Mouse (Mus musculus): Measurements from ENCODE around the gene Hcn3. TPM values are rescaled to one million over a fixed set of nuclear protein-coding genes. Genes with fewer than 3 reads are reported as not detected.

Hcn3 gene
- 2.2 and 4.7 TPM in 2 replicates for polyA plus RNA-seq (2011; ENCODE audit: insufficient read depth, insufficient read length, low read depth, missing spikeins)

DNA sequence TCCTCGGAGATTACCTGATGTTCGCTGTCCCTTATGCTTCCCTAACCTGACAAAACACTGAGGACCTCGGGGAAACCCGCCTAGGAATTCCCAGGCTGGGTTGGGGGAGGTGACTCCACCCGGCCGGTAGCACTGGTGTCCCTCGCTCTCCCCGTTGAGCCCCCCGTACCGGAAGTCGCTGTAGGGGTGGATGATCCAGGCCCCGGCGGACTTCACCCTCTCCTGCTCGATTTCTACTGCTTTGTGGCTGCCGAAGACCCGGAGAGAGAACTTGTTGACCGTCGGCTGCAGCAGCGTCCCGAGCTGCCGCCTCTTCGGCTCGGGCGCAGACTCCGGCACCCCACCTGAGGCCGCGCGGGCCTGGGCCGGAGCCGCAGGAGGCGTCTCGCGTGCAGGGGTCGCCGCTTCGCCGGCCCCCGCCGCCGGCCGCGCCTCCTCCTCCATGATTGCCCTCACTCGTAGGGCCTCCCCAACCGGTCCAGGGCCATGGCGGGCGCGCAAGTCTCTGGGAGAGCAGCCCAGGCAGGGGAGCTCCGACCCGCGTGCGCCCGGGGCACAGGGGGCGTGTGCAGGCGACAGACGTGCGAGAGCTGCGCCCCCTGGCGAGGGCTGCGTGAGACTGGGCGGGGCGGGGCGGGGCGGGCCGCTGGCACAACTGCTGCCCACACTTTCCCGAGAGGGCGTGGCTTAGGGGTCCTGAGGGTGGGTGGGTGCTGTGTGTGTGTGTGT, at the start of gene Hcn3:
Gene Hcn3 (minus strand): TSS at position 581 of the 729 bp plus-strand sequence.
- H3K9me3 ChIP-seq (replicated peaks; ENCODE audit: control insufficient read depth, insufficient read depth, low read length, poor library complexity, severe bottlenecking), result no peaks in the 10 kb centered on the region
- TF ChIP-seq POLR2A (IDR thresholded peaks at IDR 0.05; ENCODE audit: insufficient read depth, low read length) (no peak), CTCF (IDR thresholded peaks at IDR 0.05; ENCODE audit: low read depth, low read length) (peak; percentile 52)
- no peak within 1 kb of the TSS for H3K27ac ChIP-seq (ENCODE audit: insufficient read depth, low read length)
- H3K27me3 ChIP-seq (ENCODE audit: control insufficient read depth, insufficient read depth, low read length, poor library complexity, severe bottlenecking), result no peaks in the 10 kb centered on the region
- H3K36me3 ChIP-seq (ENCODE audit: control insufficient read depth, insufficient read depth, low read length, poor library complexity, severe bottlenecking), result no peaks in the 10 kb centered on the region
- peak within 1 kb of the TSS; percentile 62 for H3K9ac ChIP-seq (ENCODE audit: low read depth, poor library complexity, severe bottlenecking)
- H3K4me3 ChIP-seq (ENCODE audit: low read depth, low read length), result peak within 1 kb of the TSS; percentile 66
- peaks cover 2% of the 10 kb centered on the region for H3K4me1 ChIP-seq (ENCODE audit: control insufficient read depth, insufficient read depth, low read length)

DNA sequence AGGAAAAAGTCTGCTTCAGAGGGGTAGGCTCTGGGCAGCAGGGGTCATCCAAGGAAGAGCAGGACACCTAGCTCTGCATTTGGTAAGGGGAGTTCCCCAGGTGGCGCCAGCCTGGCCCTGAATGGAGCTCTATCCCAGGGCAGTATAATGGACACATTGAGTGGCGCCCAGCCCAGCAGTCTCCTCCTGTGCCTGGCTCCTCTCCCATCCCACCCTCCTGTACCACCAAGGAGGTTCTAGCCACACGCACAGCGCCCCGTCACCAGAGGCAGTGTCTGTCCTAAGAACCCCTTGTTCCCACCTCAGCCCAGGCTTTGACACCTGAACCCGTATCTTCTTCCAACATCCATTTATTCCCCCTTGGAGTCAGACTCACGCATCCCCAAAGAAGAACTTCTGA, 49.7 kb upstream of the Hcn3 start:
- H3K27ac ChIP-seq (ENCODE audit: insufficient read depth, low read length), result no peak overlapping the region
- H3K36me3 ChIP-seq (ENCODE audit: control insufficient read depth, insufficient read depth, low read length, poor library complexity, severe bottlenecking), result peaks cover 15% of the 10 kb centered on the region
- TF ChIP-seq POLR2A (IDR thresholded peaks at IDR 0.05; ENCODE audit: insufficient read depth, low read length) (no peak), EP300 (IDR thresholded peaks at IDR 0.05; ENCODE audit: insufficient read depth, low read depth, low read length) (no peak), CTCF (IDR thresholded peaks at IDR 0.05; ENCODE audit: low read depth, low read length) (no peak)
- no peaks in the 10 kb centered on the region for H3K27me3 ChIP-seq (ENCODE audit: control insufficient read depth, insufficient read depth, low read length, poor library complexity, severe bottlenecking)
- H3K4me1 ChIP-seq (ENCODE audit: control insufficient read depth, insufficient read depth, low read length), result no peaks in the 10 kb centered on the region
- H3K9ac ChIP-seq (ENCODE audit: low read depth, poor library complexity, severe bottlenecking), result no peak overlapping the region
- H3K9me3 ChIP-seq (replicated peaks; ENCODE audit: control insufficient read depth, insufficient read depth, low read length, poor library complexity, severe bottlenecking), result no peaks in the 10 kb centered on the region
- no peak overlapping the region for H3K4me3 ChIP-seq (ENCODE audit: low read depth, low read length)

- no peak overlapping the region for H3K4me3 ChIP-seq (ENCODE audit: low read depth, low read length)
- H3K27me3 ChIP-seq (ENCODE audit: control insufficient read depth, insufficient read depth, low read length, poor library complexity, severe bottlenecking), result no peaks in the 10 kb centered on the region
- peaks cover 18% of the 10 kb centered on the region for H3K36me3 ChIP-seq (ENCODE audit: control insufficient read depth, insufficient read depth, low read length, poor library complexity, severe bottlenecking)
- no peak overlapping the region for H3K9ac ChIP-seq (ENCODE audit: low read depth, poor library complexity, severe bottlenecking)
- TF ChIP-seq EP300 (IDR thresholded peaks at IDR 0.05; ENCODE audit: insufficient read depth, low read depth, low read length), result no peak
- no peak for TF ChIP-seq POLR2A (IDR thresholded peaks at IDR 0.05; ENCODE audit: insufficient read depth, low read length)
- no peak for TF ChIP-seq CTCF (IDR thresholded peaks at IDR 0.05; ENCODE audit: low read depth, low read length)
- H3K27ac ChIP-seq (ENCODE audit: insufficient read depth, low read length), result no peak overlapping the region
- no peaks in the 10 kb centered on the region for H3K9me3 ChIP-seq (replicated peaks; ENCODE audit: control insufficient read depth, insufficient read depth, low read length, poor library complexity, severe bottlenecking)
- no peaks in the 10 kb centered on the region for H3K4me1 ChIP-seq (ENCODE audit: control insufficient read depth, insufficient read depth, low read length)
These were observed 48.7 kb upstream of the Hcn3 start for GRCm38 (mm10) chr3:89208736-89209135.

GRCm38 (mm10) chr3:89208075-89208657, 48.2 kb upstream of the Hcn3 start:
- TF ChIP-seq EP300 (IDR thresholded peaks at IDR 0.05; ENCODE audit: insufficient read depth, low read depth, low read length) (no peak), POLR2A (IDR thresholded peaks at IDR 0.05; ENCODE audit: insufficient read depth, low read length) (no peak), CTCF (IDR thresholded peaks at IDR 0.05; ENCODE audit: low read depth, low read length) (no peak)
- Histone ChIP-seq H3K9ac (ENCODE audit: low read depth, poor library complexity, severe bottlenecking) (no peak overlapping the region), H3K36me3 (ENCODE audit: control insufficient read depth, insufficient read depth, low read length, poor library complexity, severe bottlenecking) (peaks cover 18% of the 10 kb centered on the region), H3K27ac (ENCODE audit: insufficient read depth, low read length) (no peak overlapping the region), H3K27me3 (ENCODE audit: control insufficient read depth, insufficient read depth, low read length, poor library complexity, severe bottlenecking) (no peaks in the 10 kb centered on the region), H3K9me3 (replicated peaks; ENCODE audit: control insufficient read depth, insufficient read depth, low read length, poor library complexity, severe bottlenecking) (no peaks in the 10 kb centered on the region), H3K4me1 (ENCODE audit: control insufficient read depth, insufficient read depth, low read length) (no peaks in the 10 kb centered on the region), H3K4me3 (ENCODE audit: low read depth, low read length) (no peak overlapping the region)

DNA sequence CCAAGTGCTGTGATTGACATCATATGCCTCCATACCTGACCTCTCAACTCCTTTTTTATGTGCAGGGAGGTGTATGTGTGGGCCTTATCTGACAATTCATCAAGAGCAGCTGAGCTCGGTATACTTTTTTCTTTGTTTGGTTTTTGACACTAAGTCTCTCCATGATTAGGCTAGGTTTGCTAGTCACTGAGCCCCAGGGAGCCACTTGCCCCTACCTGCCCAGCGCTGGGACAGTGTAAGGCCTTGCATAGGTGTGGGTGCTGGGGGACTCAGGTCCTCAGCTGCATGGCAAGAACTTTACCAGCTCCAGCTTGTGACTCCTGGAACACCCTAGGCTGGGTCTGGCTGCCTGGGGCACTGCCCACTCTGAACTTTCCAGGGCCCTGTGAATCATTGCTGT, 46.7 kb upstream of the Hcn3 start:
- no peak overlapping the region for H3K9ac ChIP-seq (ENCODE audit: low read depth, poor library complexity, severe bottlenecking)
- H3K36me3 ChIP-seq (ENCODE audit: control insufficient read depth, insufficient read depth, low read length, poor library complexity, severe bottlenecking), result peaks cover 18% of the 10 kb centered on the region
- no peaks in the 10 kb centered on the region for H3K27me3 ChIP-seq (ENCODE audit: control insufficient read depth, insufficient read depth, low read length, poor library complexity, severe bottlenecking)
- H3K4me1 ChIP-seq (ENCODE audit: control insufficient read depth, insufficient read depth, low read length), result no peaks in the 10 kb centered on the region
- H3K9me3 ChIP-seq (replicated peaks; ENCODE audit: control insufficient read depth, insufficient read depth, low read length, poor library complexity, severe bottlenecking), result no peaks in the 10 kb centered on the region
- no peak overlapping the region for H3K4me3 ChIP-seq (ENCODE audit: low read depth, low read length)
- TF ChIP-seq EP300 (IDR thresholded peaks at IDR 0.05; ENCODE audit: insufficient read depth, low read depth, low read length) (no peak), POLR2A (IDR thresholded peaks at IDR 0.05; ENCODE audit: insufficient read depth, low read length) (no peak), CTCF (IDR thresholded peaks at IDR 0.05; ENCODE audit: low read depth, low read length) (no peak)
- H3K27ac ChIP-seq (ENCODE audit: insufficient read depth, low read length), result no peak overlapping the region

DNA sequence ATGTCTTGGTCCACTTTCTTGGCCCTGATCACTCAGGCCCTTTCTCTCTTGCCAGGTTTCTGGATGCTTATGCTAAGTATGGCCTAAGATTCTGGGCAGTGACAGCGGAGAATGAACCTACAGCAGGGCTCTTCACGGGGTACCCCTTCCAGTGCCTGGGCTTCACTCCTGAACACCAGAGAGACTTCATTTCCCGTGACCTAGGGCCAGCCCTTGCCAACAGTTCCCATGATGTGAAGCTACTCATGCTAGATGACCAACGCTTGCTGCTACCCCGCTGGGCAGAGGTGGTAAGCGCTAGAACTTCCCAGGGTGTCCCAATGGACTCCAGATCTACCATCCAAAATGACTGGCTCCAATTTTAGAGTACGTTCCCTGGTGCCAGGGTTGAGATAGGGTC, 46.1 kb upstream of the Hcn3 start:
- H3K9me3 ChIP-seq (replicated peaks; ENCODE audit: control insufficient read depth, insufficient read depth, low read length, poor library complexity, severe bottlenecking), result no peaks in the 10 kb centered on the region
- TF ChIP-seq POLR2A (IDR thresholded peaks at IDR 0.05; ENCODE audit: insufficient read depth, low read length), result no peak
- no peak for TF ChIP-seq EP300 (IDR thresholded peaks at IDR 0.05; ENCODE audit: insufficient read depth, low read depth, low read length)
- no peak for TF ChIP-seq CTCF (IDR thresholded peaks at IDR 0.05; ENCODE audit: low read depth, low read length)
- H3K36me3 ChIP-seq (ENCODE audit: control insufficient read depth, insufficient read depth, low read length, poor library complexity, severe bottlenecking), result peaks cover 18% of the 10 kb centered on the region
- H3K4me1 ChIP-seq (ENCODE audit: control insufficient read depth, insufficient read depth, low read length), result no peaks in the 10 kb centered on the region
- no peak overlapping the region for H3K4me3 ChIP-seq (ENCODE audit: low read depth, low read length)
- no peak overlapping the region for H3K27ac ChIP-seq (ENCODE audit: insufficient read depth, low read length)
- no peak overlapping the region for H3K9ac ChIP-seq (ENCODE audit: low read depth, poor library complexity, severe bottlenecking)
- no peaks in the 10 kb centered on the region for H3K27me3 ChIP-seq (ENCODE audit: control insufficient read depth, insufficient read depth, low read length, poor library complexity, severe bottlenecking)
